Mouse (Mus musculus) bone marrow, adult 2 months (tissue): ENCODE data around the gene Slc17a4. TPM values are rescaled to one million over a fixed set of nuclear protein-coding genes. Genes with fewer than 3 reads are reported as not detected.
A peak's percentile ranks its signal among the peaks of the same experiment; 100 is the strongest.

Source experiments
- H3K27ac ChIP-seq: fragments of 200-500 bp; 2 replicates; pipeline ENCODE4 v1.5.1; 2012; ENCODE audit warnings: low read depth, mild to moderate bottlenecking, control low read depth, inconsistent platforms, low read length; ENCODE audit not compliant: control insufficient read depth, poor library complexity, insufficient read depth
- H3K4me1 ChIP-seq: fragments of 200-500 bp; 2 replicates; pipeline ENCODE4 v1.6.1; 2011; ENCODE audit warnings: low read length; ENCODE audit not compliant: control insufficient read depth, insufficient read depth
- H3K4me3 ChIP-seq: fragments of 200-500 bp; replicated peaks from 2 replicates; pipeline ENCODE3; 2011; ENCODE audit warnings: mild to moderate bottlenecking, low read depth, low read length, control low read depth; ENCODE audit not compliant: control insufficient read depth
- CTCF ChIP-seq: fragments of 200-500 bp; IDR thresholded peaks from 2 replicates; pipeline ENCODE4 v1.5.1; 2011; ENCODE audit warnings: low read length, control low read depth; ENCODE audit not compliant: control insufficient read depth, insufficient read depth
- POLR2A ChIP-seq: fragments of 200-500 bp; IDR thresholded peaks from 2 replicates; pipeline ENCODE4 v1.6.1; 2011; ENCODE audit warnings: low read depth, mild to moderate bottlenecking, control low read depth, low read length, borderline replicate concordance; ENCODE audit not compliant: control insufficient read depth
- WGBS: fragments of 180-500 bp; shearing (Covaris S2); methylation state at CpG from one replicate; pipeline ENCODE4 v1.1.7; 2018; 5-methylcytosine and 5-hydroxymethylcytosine counted together
- polyA plus RNA-seq: library from polyadenylated mRNA; stranded (reverse); fragments of >200 nt; gene quantifications from 2 replicates; pipeline ENCODE4 v1.2.4, GENCODE M21; 2011; ENCODE audit warnings: low replicate concordance; ENCODE audit not compliant: missing spikeins, insufficient read depth, insufficient read length

Gene Slc17a4
- polyA plus RNA-seq, 1 experiment = not detected

GRCm38 (mm10) chr13:23934211-23934520 is 19.4 kb upstream of the Slc17a4 start, which contains the start of gene Hist1h2aa:
TSS of gene Hist1h2aa (plus strand) at chr13:23934462.
- TF ChIP-seq POLR2A (no peak), CTCF (no peak)
- WGBS = 92% methylated on average over 10 of the region's 10 CpGs
- Histone ChIP-seq H3K4me3 (no peak within 1 kb of the TSS), H3K4me1 (no peaks in the 10 kb centered on the region), H3K27ac (no peak within 1 kb of the TSS; the same call in 1 of the 2 replicates)

- Histone ChIP-seq H3K27ac (no peak within 1 kb of the TSS; the same call in 1 of the 2 replicates), H3K4me3 (no peak within 1 kb of the TSS), H3K4me1 (no peaks in the 10 kb centered on the region)
- TF ChIP-seq CTCF = no peak
- 90% methylated on average over 39 of the region's 39 CpGs for WGBS
Observed at GRCm38 (mm10) chr13:23933421-23934210, 18.8 kb upstream of the Slc17a4 start, which contains the start of gene Hist1h2ba. TSS of gene Hist1h2ba (minus strand) at chr13:23934156.

- 76% methylated on average over 11 of the region's 11 CpGs for WGBS
- TF ChIP-seq CTCF (no peak), POLR2A (no peak)
Observed at GRCm38 (mm10) chr13:23930904-23931303, 16.1 kb upstream of the Slc17a4 start.

GRCm38 (mm10) chr13:23930461-23930860 is 15.7 kb upstream of the Slc17a4 start:
- no peak overlapping the region for H3K27ac ChIP-seq
- WGBS = 85% methylated on average over 9 of the region's 9 CpGs
- no peak for TF ChIP-seq CTCF
- no peak for TF ChIP-seq POLR2A
- no peaks in the 10 kb centered on the region for H3K4me1 ChIP-seq
- no peak overlapping the region for H3K4me3 ChIP-seq

More at GRCm38 (mm10) chr13:23930904-23931303, 16.1 kb upstream of the Slc17a4 start:
- no peak overlapping the region for H3K27ac ChIP-seq
- H3K4me1 ChIP-seq = no peaks in the 10 kb centered on the region
- H3K4me3 ChIP-seq = no peak overlapping the region

GRCm38 (mm10) chr13:23928637-23929036 is 13.8 kb upstream of the Slc17a4 start:
- TF ChIP-seq POLR2A (no peak), CTCF (no peak)
- Histone ChIP-seq H3K4me1 (no peaks in the 10 kb centered on the region), H3K4me3 (no peak overlapping the region), H3K27ac (no peak overlapping the region)
- WGBS = 62% methylated on average over 3 of the region's 3 CpGs

GRCm38 (mm10) chr13:23925792-23926191 is 11.0 kb upstream of the Slc17a4 start:
- no peaks in the 10 kb centered on the region for H3K4me1 ChIP-seq
- H3K27ac ChIP-seq = no peak overlapping the region; the same call in 1 of the 2 replicates
- 76% methylated on average over 2 of the region's 2 CpGs for WGBS
- H3K4me3 ChIP-seq = no peak overlapping the region
- TF ChIP-seq CTCF (no peak), POLR2A (no peak)

- Histone ChIP-seq H3K4me1 (peaks cover 1% of the 10 kb centered on the region; the same call in 1 of the 2 replicates), H3K4me3 (no peak overlapping the region), H3K27ac (no peak overlapping the region)
- WGBS = 59% methylated on average over 4 of the region's 4 CpGs
- TF ChIP-seq CTCF (no peak), POLR2A (no peak)
Observed at GRCm38 (mm10) chr13:23917674-23918073, 2.9 kb upstream of the Slc17a4 start.

- H3K27ac ChIP-seq = no peak overlapping the region
- H3K4me3 ChIP-seq = no peak overlapping the region
- TF ChIP-seq POLR2A (no peak), CTCF (no peak)
- peaks cover 2% of the 10 kb centered on the region; the same call in 1 of the 2 replicates for H3K4me1 ChIP-seq
- WGBS = 82% methylated on average over 1 of the region's 1 CpGs
Observed at GRCm38 (mm10) chr13:23916132-23916531, 1.3 kb upstream of the Slc17a4 start.

GRCm38 (mm10) chr13:23913791-23914306 is 960 bp downstream of the Slc17a4 start:
- 6% methylated on average over 6 of the region's 6 CpGs for WGBS
- no peak for TF ChIP-seq POLR2A
- no peak for TF ChIP-seq CTCF
- Histone ChIP-seq H3K27ac (peak overlapping the region; percentile 66; the same call in 1 of the 2 replicates), H3K4me1 (peaks cover 2% of the 10 kb centered on the region; the same call in 1 of the 2 replicates), H3K4me3 (no peak overlapping the region)
